Mouse (Mus musculus) myocyte (in vitro differentiated cells): ENCODE results near the gene Iba57. TPM values are rescaled to one million over a fixed set of nuclear protein-coding genes. Genes with fewer than 3 reads are reported as not detected.

ENCODE experiments used
- H3K27me3 ChIP-seq: one replicate; pipeline ENCODE4 v1.6.1; 2011; ENCODE audit not compliant: control insufficient read depth, insufficient read depth, insufficient read length
- H3K36me3 ChIP-seq: one replicate; pipeline ENCODE4 v1.6.1; 2011; ENCODE audit not compliant: control insufficient read depth, insufficient read depth
- H3K4me2 ChIP-seq: one replicate; pipeline ENCODE4 v1.6.1; 2011; ENCODE audit warnings: low read depth, control low read depth
- H3K4me3 ChIP-seq: one replicate; pipeline ENCODE4 v1.5.1; 2011; ENCODE audit warnings: mild to moderate bottlenecking, control low read depth, moderate library complexity
- H3K79me2 ChIP-seq: one replicate; pipeline ENCODE4 v1.6.1; 2011; ENCODE audit not compliant: control insufficient read depth, insufficient read depth
- H3ac ChIP-seq: one replicate; pipeline ENCODE4 v1.6.1; 2011; ENCODE audit not compliant: control insufficient read depth, insufficient read length
- CEBPB ChIP-seq: IDR thresholded peaks from 2 replicates; pipeline ENCODE4 v1.6.1; 2011; ENCODE audit warnings: mild to moderate bottlenecking, moderate library complexity; ENCODE audit not compliant: poor library complexity, insufficient read depth, severe bottlenecking
- E2F4 ChIP-seq: IDR thresholded peaks from one replicate; pipeline ENCODE4 v1.6.1; 2011; ENCODE audit warnings: mild to moderate bottlenecking, control low read depth, moderate library complexity; ENCODE audit not compliant: insufficient read depth
- MAX ChIP-seq: IDR thresholded peaks from one replicate; pipeline ENCODE4 v1.6.1; 2011; ENCODE audit warnings: low read depth, mild to moderate bottlenecking, control low read depth
- MYOD1 ChIP-seq, 3 experiments: IDR thresholded peaks; one replicate each; pipeline ENCODE4 v1.6.1; 2011; ENCODE audit warnings: control low read depth in 2 of 3, low read depth in 2 of 3, mild to moderate bottlenecking in 2 of 3, moderate library complexity in 1 of 3; ENCODE audit not compliant: insufficient read length in 2 of 3, control insufficient read depth in 1 of 3
- MYOG ChIP-seq, 3 experiments: IDR thresholded peaks; one replicate each; pipeline ENCODE4 v1.6.1; 2011; ENCODE audit warnings: control low read depth in 2 of 3, low read depth in 2 of 3, mild to moderate bottlenecking in 2 of 3; ENCODE audit not compliant: insufficient read length in 2 of 3, control insufficient read depth in 1 of 3, insufficient read depth in 1 of 3
- POLR2A ChIP-seq: IDR thresholded peaks from one replicate; pipeline ENCODE4 v1.6.1; 2011; ENCODE audit warnings: low read depth, mild to moderate bottlenecking, control low read depth, moderate library complexity; ENCODE audit not compliant: insufficient read length
- POLR2AphosphoS2 ChIP-seq: IDR thresholded peaks from one replicate; pipeline ENCODE4 v1.6.1; 2011; ENCODE audit warnings: low read depth, control low read depth; ENCODE audit not compliant: insufficient read length
- REST ChIP-seq: IDR thresholded peaks from one replicate; pipeline ENCODE4 v1.6.1; 2011; ENCODE audit warnings: mild to moderate bottlenecking, control low read depth, moderate library complexity; ENCODE audit not compliant: insufficient read depth, insufficient read length
- SRF ChIP-seq: IDR thresholded peaks from one replicate; pipeline ENCODE4 v1.6.1; 2011; ENCODE audit warnings: low read depth; ENCODE audit not compliant: control insufficient read depth, insufficient read length
- TCF12 ChIP-seq: IDR thresholded peaks from one replicate; pipeline ENCODE4 v1.6.1; 2011; ENCODE audit warnings: mild to moderate bottlenecking, control low read depth; ENCODE audit not compliant: poor library complexity, insufficient read depth, severe bottlenecking
- TCF3 ChIP-seq: IDR thresholded peaks from one replicate; pipeline ENCODE4 v1.6.1; 2011; ENCODE audit warnings: low read depth, control low read depth; ENCODE audit not compliant: insufficient read length
- USF1 ChIP-seq: IDR thresholded peaks from one replicate; pipeline ENCODE4 v1.6.1; 2011; ENCODE audit warnings: low read depth, mild to moderate bottlenecking, control low read depth, moderate library complexity
- polyA plus RNA-seq: library from polyadenylated mRNA; unstranded; fragments of >200 nt; fragmentation: generic; extraction: Trizol; gene quantifications from one replicate; pipeline ENCODE4 v1.2.1, GENCODE M21; 2012; ENCODE audit warnings: missing spikeins

The Iba57 gene
- polyA plus RNA-seq, 1 experiment: 3.8 TPM

GRCm38 (mm10) chr11:59132065-59132464 is 31.5 kb downstream of the Iba57 start:
- no peak overlapping the region for H3ac ChIP-seq
- peaks cover 52% of the 10 kb centered on the region for H3K27me3 ChIP-seq
- TF ChIP-seq TCF3 (no peak), POLR2AphosphoS2 (no peak), MAX (no peak), SRF (no peak), TCF12 (no peak), USF1 (no peak), MYOD1 (IDR thresholded peaks at IDR 0.05; ENCODE audit: control insufficient read depth in 1 of 3, insufficient read length in 2 of 3, low read depth in 2 of 3) (no peak), POLR2A (no peak), REST (no peak), MYOG (IDR thresholded peaks at IDR 0.05; ENCODE audit: control insufficient read depth in 1 of 3, insufficient read depth in 1 of 3, insufficient read length in 2 of 3, low read depth in 2 of 3) (no peak), E2F4 (no peak), CEBPB (no peak)
- no peaks in the 10 kb centered on the region for H3K36me3 ChIP-seq
- no peak overlapping the region for H3K4me2 ChIP-seq
- H3K79me2 ChIP-seq: no peaks in the 10 kb centered on the region
- H3K4me3 ChIP-seq: no peak overlapping the region

- H3ac ChIP-seq: no peak overlapping the region
- TF ChIP-seq TCF3: no peak
- peak in 1 of 3 experiments; percentile 41 for TF ChIP-seq MYOG (IDR thresholded peaks at IDR 0.05; ENCODE audit: control insufficient read depth in 1 of 3, insufficient read depth in 1 of 3, insufficient read length in 2 of 3, low read depth in 2 of 3)
- no peak overlapping the region for H3K4me2 ChIP-seq
- no peaks in the 10 kb centered on the region for H3K36me3 ChIP-seq
- H3K27me3 ChIP-seq: peaks cover 45% of the 10 kb centered on the region
- H3K79me2 ChIP-seq: no peaks in the 10 kb centered on the region
- no peak overlapping the region for H3K4me3 ChIP-seq
Observed at GRCm38 (mm10) chr11:59131348-59131919, 32.1 kb downstream of the Iba57 start.

GRCm38 (mm10) chr11:59130782-59131181 is 32.8 kb downstream of the Iba57 start:
- Histone ChIP-seq H3K4me3 (no peak overlapping the region), H3K79me2 (no peaks in the 10 kb centered on the region), H3K27me3 (peaks cover 40% of the 10 kb centered on the region), H3K36me3 (no peaks in the 10 kb centered on the region), H3K4me2 (no peak overlapping the region), H3ac (no peak overlapping the region)
- no peak for TF ChIP-seq SRF
- no peak for TF ChIP-seq CEBPB
- TF ChIP-seq POLR2A: no peak
- no peak for TF ChIP-seq E2F4
- no peak for TF ChIP-seq MAX
- TF ChIP-seq REST: no peak
- TF ChIP-seq MYOD1 (IDR thresholded peaks at IDR 0.05; ENCODE audit: control insufficient read depth in 1 of 3, insufficient read length in 2 of 3, low read depth in 2 of 3): no peak
- no peak for TF ChIP-seq POLR2AphosphoS2
- no peak for TF ChIP-seq MYOG (IDR thresholded peaks at IDR 0.05; ENCODE audit: control insufficient read depth in 1 of 3, insufficient read depth in 1 of 3, insufficient read length in 2 of 3, low read depth in 2 of 3)
- no peak for TF ChIP-seq TCF12
- TF ChIP-seq TCF3: no peak

GRCm38 (mm10) chr11:59105945-59106344 is 57.6 kb downstream of the Iba57 start:
- H3K36me3 ChIP-seq: no peaks in the 10 kb centered on the region
- no peaks in the 10 kb centered on the region for H3K79me2 ChIP-seq
- TF ChIP-seq TCF12 (no peak), POLR2AphosphoS2 (no peak), MYOD1 (IDR thresholded peaks at IDR 0.05; ENCODE audit: control insufficient read depth in 1 of 3, insufficient read length in 2 of 3, low read depth in 2 of 3) (no peak), POLR2A (no peak), MAX (no peak), MYOG (IDR thresholded peaks at IDR 0.05; ENCODE audit: control insufficient read depth in 1 of 3, insufficient read depth in 1 of 3, insufficient read length in 2 of 3, low read depth in 2 of 3) (no peak), USF1 (no peak), TCF3 (no peak), SRF (no peak), REST (no peak), E2F4 (no peak), CEBPB (no peak)
- peaks cover 19% of the 10 kb centered on the region for H3K27me3 ChIP-seq
- no peak overlapping the region for H3ac ChIP-seq
- no peak overlapping the region for H3K4me3 ChIP-seq
- no peak overlapping the region for H3K4me2 ChIP-seq

Other genes starting within 250 kb of the Iba57 start
- not detected for gene Btnl10, start 245.8 kb downstream of the Iba57 start, polyA plus RNA-seq
- 197 TPM for gene Rnf187, start 224.8 kb downstream of the Iba57 start, polyA plus RNA-seq
- gene Hist3h2ba, start 214.8 kb downstream of the Iba57 start, polyA plus RNA-seq: 0.88 TPM
- gene Hist3h2a, start 209.1 kb downstream of the Iba57 start, polyA plus RNA-seq: 24.4 TPM
- 0.64 TPM for gene Trim17, start 209.1 kb downstream of the Iba57 start, polyA plus RNA-seq
- 19.3 TPM for gene Trim11, start 185.6 kb downstream of the Iba57 start, polyA plus RNA-seq
- 25.0 TPM for gene Obscn, start 27.3 kb downstream of the Iba57 start, polyA plus RNA-seq
- 0.04 TPM for gene Gjc2, start 19.5 kb upstream of the Iba57 start, polyA plus RNA-seq
- gene Guk1, start 28.5 kb upstream of the Iba57 start, polyA plus RNA-seq: 63.5 TPM
- gene Mrpl55, start 38.7 kb upstream of the Iba57 start, polyA plus RNA-seq: 36.0 TPM
- gene 2310033P09Rik, start 44.6 kb upstream of the Iba57 start, polyA plus RNA-seq: 13.3 TPM
- gene Arf1, start 64.5 kb upstream of the Iba57 start, polyA plus RNA-seq: 500 TPM
- not detected for gene Wnt3a, start 127.0 kb upstream of the Iba57 start, polyA plus RNA-seq
- gene Wnt9a, start 143.2 kb upstream of the Iba57 start, polyA plus RNA-seq: 11.6 TPM
- not detected for gene Prss38, start 211.9 kb upstream of the Iba57 start, polyA plus RNA-seq